Mouse (Mus musculus) ovary, postnatal 14 days (tissue): Measurements from ENCODE around the gene Arhgef3.
"Not testable (repeated sequence)": the region's sequence is repeated elsewhere in the genome, so short reads cannot be mapped to it uniquely, and the experiment has no call there.

Source experiments
- DNase-seq: peaks from one replicate; pipeline ENCODE4 v3.0.0; 2022; ENCODE audit warnings: low spot score

The Arhgef3 gene

DNA sequence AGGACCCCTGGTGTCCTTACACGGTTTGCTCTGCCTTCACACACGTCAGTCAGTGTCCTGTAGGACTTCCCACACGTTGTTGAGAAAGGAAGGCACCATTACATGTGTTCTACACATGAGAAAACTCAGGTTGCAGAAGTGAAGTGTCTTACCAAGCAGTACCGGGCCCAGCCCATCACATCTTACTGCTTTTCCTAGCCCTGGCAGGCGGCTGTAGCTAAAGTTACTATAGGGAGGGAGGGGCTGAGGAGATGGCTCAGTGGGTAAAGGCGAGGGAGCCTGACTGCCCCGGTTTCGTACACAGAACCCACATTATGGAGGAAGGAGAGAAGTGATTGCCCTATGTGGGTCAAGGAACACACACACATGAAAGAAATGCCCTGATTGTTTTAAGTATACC is 116.8 kb downstream of the Arhgef3 start:
- DNase-seq, result no peak

DNA sequence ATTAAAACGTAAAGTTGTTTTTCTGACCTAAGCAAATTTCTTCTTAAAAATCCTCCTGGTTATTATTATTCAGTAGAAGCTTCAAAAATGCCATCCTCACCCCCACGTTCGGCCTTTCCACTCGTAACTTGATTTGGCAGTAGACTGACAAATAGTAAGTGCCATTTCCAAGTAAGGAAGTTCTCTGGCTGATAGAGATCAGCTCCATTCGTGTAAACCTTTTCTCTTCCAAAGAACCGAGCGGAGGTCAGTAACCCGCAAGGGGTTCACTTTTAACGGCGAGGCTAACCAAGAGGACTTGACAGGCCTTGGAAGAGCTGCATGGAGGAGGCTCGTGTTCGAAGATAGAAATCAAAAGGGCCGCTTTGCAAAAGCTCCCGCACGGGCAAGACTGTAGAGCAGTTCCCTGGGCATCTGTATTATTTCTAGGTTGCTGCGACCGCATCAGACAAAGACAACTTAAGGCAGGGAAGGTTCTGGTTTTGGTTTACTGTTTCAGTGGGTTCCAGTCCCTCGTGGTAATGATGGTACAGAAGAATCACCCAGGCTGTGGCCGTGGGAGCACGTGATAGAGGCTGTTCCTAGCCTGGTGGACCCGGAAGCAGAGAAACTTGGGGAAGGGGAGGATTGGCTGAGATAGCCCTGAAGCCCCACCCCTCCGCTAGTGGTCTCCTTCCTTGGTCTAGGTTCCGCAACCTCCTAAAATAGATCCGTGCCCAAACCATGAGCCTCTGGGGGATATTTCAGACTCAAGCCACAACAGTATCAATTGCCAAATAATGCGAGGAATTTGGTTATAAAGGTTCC is 117.5 kb downstream of the Arhgef3 start:
- DNase-seq, result no peak

DNA sequence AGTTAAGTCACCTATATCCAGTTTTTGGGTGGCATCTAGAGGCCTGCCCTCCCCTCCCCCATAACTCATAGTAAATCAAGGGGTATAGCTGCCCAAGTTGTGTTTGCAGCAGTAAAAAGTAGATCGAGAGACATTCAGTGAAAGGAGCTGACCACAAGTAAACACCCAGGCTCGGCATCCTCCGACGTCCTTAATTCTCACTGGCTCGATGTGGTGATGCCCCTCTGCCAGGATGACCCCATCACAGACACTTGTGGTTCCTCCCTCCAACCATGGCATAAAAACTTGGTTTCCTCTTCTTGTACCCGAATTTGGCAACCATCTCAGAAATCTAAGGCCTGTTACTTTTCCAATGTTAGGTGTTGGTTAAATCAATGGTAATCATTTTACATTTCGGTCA is 118.4 kb downstream of the Arhgef3 start:
- DNase-seq, result no peak

DNA sequence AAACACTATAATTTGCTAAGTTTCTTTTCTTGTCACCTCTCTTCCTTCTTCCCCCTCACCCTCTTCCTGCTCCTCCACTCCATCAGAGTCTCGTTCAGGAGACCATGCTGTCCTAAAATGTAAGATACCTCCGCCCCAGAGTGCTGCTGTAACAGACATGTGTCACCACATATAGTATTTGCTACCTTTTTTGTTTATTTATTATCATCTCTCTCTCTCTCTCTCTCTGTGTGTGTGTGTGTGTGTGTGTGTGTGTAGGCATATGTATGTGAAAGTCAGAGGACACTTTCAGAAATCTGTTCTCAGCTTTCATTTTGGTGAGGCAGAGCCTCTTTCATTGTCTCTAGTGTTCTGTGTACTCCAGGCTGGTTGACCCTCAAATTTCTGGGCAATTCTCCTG is 119.0 kb downstream of the Arhgef3 start:
- DNase-seq, result no peak

DNA sequence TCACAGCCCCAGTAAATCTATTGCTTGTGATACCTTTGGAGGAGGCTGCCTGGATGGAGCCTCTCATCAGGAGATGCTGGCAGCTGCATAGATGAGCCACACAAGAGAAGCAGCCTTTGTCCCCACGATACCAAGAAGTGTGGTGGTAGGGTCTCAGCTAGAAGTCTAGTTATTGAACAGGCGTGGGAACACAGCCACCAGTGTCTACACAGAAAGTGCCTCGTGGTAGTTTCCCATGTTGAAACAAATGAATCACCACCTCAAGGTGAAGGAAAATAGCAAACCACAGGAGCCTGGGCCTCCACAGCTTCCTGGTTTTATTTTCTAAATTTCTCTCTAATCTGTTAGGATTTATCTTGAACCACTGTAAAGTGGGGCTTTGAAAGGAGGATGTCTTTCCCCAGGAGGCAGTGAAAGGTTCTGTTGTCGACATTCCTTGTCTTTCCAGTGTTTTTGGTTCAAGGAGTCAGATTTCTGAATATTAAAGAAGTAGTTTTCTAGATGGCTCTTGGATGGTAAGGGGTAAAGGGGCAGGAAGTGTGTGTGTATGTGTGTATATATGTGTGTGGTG is 119.7 kb downstream of the Arhgef3 start:
- no peak for DNase-seq

DNA sequence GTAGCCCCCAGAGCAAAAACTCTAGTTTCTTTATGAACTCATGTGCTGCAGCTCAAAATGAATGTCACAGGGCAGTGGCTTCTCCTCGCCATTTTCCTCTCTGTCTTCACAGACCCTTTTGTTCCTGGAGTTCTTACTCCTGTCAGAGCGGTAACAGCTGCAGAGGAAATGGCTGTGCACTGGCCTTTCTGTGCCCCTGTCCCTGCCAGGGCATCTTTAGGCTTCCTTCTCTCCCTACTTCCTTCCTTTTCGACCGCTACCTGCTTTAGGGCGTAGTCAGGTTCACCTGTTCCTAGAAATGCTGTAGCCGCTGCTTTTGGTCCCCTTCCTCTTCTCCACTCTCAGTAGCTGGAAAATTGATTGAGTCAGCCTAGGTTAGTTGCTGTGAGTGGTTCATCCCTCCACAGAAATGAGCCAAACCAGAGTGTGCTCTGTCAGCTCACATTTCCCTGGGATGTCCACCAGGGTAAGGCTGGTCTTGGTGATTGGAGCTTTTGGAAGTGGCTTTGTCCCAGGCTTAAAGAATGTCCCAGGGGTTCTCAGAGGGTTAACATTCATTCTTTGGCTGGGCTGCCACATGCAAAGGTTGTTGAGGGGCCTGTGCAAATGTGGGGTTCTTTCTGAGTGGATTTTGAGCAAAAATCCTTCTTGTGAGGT is 121.3 kb downstream of the Arhgef3 start:
- no peak for DNase-seq

DNA sequence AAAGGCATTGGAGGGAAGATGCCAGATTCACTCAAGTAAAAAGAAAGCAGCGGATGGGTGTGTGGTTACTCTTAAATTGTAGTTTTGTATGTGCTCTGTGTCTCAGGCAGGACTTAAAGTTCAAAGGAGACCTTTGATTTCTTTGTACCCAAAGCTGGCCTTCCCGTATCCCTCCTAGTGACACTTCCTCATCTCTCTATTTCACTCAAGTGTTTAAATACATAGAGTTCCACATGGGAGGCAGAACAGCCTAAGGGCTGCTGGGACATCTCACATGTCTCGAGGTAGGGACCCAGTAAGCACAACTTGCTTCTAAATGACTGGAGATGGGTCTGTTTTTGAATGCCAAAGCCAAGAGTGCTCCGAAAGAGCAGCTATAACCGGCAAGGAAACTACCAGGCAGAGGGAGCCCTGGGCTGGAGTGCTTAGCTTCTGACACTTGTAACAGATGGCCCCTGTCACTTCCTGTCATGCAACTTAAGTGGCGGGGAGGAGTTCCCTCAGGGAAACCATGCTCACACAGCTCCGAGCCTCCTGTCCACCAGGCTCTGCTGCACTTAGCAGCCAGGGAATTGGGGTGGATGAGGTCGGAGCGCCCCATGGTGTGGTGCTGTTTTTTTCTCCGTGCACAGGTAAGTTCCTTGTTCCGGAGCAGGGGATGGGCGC is 123.0 kb downstream of the Arhgef3 start:
- no peak for DNase-seq

DNA sequence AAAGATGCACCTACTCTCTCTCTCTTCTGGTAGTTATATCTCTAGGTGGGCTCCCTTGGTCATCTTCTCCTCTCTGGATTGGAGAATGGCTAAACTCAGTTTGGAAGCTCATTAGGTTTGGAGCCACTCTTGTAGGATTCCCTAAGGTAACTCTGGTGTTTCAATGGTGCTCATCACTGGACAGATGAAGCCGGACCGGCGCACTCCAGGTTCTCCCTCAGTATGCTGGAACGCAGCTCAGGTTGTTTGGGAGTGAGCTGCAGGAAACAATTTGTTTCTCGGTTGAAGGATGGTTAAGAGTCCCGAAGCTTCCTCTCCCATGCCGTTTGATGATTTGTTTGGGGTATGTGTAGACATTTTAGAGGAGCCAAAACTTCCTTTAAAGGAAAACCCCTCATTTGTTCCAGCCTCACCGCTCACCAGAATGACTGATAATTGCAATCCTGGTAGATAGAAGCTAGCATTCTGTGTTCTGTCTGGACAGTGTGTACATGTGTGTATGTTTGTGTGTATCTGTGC is 124.0 kb downstream of the Arhgef3 start:
- no peak for DNase-seq

DNA sequence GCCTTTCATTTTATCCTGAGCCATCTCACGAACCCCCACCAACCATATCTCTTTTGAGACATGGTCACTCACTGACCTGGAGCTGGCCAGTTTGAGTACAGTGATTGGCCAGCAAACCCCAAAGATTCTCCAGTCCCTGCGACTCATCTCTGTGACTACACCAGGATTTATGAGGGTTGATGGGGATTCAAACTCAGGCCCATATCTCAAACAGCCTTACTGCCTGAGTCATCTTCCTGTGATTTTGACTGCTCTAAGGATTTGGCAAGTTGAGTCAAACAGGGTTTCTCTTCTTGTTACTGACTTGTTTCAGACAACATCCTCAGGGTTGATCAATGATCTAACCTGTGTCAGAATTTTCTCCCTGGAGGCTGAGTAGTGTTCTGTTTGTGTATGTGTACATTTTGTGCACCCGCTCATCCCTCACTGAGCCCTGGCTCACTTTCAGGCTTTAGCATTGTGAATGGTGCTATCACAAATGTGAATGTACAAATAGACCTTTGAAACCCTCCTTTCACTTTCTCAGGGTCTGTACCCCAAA is 124.9 kb downstream of the Arhgef3 start:
- no peak for DNase-seq

DNA sequence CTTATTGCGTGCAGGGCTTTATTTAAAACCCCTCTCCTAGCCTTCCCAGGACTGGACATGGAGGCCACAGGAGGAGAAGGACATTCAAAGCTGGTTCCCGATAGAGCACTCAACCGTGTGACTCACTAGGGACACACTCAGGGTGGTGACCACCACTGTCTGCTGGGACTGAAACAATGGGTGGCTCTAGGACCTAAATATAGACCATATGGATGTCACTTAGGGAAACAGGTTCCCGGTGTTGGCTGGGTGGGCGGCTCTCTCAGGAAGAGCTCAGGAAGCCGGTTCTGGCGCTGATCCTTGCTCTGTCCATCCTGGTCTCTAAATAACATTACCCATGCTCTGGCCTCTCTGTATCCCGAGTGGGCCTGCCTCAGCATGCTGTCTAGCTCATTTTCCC is 127.6 kb downstream of the Arhgef3 start:
- no peak for DNase-seq

DNA sequence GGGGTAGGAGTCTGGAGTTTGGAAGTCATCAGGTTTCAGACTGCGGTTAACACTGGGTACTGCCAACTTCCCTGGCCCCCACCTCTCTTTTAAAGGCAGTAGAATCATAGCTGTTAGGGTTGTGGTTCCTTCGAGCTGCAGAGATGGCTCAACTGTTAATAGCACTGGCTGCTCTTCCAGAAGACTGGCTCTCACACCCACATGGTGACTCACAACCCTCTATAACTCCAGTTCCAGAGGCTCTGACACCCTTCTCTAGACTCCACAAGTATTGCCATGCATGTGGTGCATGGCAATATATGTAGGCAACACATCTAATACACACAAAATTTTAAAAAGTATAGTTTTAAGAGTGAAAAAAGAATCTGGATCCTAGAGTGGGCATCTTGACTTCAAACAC is 128.1 kb downstream of the Arhgef3 start:
- DNase-seq, result no peak

DNA sequence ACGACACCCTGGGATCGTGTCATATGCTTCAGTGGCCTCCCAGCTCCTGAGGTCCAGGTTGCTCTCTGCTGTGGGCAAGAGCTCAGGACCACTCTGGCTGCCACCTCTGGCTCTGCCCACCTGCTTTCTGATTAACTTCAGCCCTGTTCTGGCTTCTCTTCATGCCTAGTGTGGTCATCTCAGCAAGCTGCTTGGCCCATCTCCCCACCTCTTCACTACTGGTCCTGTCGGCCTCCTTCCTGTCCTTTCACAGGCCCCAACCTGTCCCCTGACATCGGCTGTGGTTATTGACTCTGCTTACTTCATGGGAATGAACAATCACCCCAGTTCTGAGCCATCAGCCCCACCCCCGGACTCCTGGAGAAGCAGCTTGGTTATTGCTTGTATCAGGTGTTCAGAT is 128.9 kb downstream of the Arhgef3 start:
- no peak for DNase-seq

DNA sequence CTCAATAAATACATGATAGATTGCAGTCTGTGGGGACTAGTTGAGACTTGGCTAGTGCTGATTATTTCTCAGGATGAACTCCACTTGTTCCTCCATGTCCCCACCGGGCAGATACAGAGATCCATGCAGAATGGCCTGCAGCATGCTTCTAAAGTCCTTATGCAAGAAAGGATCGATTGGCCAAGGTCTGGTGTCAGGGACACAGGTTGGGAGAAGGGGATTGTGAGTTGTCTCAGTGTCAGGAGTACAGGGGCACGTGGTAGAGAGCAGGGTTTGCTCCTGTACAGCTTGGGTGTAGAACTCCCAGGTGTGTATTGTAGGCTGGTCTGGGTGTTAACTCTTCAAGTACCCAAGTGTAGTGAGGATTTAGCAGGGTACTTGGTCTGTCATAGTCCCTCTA is 130.2 kb downstream of the Arhgef3 start:
- DNase-seq, result no peak

DNA sequence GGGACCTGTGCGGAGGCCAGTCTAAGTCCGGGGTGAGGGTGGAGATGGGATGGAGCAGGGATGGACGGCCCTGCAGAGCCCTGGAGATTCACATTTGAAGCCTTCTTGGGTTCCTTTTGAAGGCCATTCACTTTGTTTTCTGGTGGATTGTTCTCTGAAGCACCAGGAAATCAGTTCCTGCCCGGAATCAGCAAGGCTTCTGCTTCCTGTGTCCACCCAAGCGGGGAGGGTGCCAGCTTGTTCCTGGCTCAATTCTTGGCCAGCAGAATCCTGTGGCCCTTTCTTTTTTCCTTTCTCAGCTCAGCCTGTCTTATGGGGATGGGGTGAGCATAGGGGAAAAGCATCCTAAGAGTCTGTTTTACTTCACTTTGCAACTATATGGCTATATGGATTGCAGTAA is 131.7 kb downstream of the Arhgef3 start:
- no peak for DNase-seq

DNA sequence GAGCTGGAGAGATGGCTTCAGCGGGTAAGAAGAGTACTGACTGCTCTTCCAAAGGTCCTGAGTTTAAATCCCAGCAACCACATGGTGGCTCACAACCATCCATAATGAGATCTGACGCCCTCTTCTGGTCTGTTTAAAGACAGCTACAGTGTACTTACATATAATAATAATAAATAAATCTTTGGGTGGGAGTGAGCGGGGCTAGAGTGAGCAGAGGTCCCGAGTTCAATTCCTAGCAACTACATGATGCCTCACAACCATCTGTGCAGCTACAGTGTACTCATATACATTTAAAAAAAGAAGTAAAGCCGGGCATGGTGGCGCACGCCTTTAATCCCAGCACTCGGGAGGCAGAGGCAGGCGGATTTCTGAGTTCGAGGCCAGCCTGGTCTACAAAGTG is 132.2 kb downstream of the Arhgef3 start:
- DNase-seq, result not testable (repeated sequence)

DNA sequence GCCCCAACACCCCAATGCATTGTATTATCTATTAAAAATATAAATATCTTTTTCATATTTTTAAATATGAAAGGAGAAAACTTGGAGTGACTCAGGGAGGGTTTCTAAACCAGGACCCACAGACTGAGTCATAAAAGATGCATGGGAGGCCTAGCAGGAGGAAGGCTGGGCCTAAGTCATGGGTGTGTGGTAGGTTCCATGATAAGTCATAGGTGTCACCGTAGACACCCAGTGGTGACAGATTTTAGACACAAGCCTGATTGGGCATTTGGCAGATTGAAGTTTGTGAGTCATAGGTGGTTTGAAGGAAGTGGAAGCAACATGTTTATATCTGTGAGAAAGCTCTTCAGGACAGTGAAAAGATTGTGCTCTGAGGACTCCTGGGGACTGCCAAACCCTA is 134.4 kb downstream of the Arhgef3 start:
- no peak for DNase-seq

DNA sequence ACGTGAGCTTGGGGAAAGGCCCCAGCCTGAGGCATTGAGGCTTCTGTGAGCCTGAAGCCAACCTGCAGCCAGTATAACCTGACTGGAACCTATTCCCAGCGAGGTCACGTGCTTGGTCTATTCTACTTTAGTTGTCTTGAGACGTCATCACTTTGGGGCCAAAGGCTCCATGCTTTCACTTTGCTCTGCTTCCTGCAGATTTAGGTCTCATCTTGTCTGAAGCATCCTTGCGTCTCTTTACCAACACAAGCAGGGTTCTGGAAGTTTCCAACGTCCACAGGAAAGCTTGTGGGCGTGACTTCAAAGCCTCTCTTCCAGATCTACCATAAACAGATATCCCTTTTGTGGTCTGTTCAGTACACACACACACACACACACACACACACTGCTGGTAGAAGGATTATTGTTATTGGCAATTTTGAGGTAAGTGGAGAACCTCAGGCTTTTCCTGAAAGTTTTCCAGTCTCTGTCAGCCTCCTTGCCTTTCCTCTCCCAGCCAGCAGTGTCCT is 135.6 kb downstream of the Arhgef3 start:
- DNase-seq, result no peak

DNA sequence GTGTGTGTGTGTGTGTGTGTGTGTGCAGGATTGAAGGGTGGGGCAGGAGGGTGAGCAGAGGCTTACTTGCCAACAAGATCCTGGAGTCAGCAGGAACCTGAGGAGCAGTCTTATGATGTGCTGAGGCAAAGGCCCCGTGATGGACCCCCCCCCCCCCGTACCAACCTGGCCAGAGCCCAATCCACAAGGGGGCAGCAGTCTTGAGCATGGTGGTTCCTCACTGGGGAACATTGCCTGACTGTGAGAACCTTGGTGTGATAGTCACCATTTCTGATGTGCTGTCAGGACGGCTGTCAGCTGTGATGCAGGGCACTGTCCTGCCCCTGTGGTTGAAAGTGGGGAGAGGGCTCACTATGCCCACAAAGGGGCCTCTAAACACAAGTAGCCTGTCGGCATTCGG is 138.7 kb downstream of the Arhgef3 start:
- DNase-seq, result no peak

DNA sequence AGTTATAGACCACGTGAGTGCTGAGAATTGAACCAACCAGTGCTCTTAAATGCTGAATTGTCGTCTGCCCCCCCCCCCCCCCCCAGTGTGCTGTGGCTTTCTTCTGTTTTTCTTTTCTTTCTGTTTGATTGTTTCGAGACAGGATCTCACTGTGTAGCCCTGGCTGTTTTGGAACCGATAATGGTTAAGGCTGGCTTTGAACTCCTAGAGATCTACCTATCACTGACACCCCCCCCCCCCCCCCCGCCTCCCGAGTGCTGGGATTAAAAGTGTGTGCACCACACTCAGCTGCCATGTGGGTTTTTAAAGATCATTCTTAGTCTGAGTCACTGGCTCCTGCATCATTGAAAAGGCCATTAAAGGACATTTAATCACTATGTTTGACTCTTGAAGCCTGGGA is 147.7 kb downstream of the Arhgef3 start:
- no peak for DNase-seq

DNA sequence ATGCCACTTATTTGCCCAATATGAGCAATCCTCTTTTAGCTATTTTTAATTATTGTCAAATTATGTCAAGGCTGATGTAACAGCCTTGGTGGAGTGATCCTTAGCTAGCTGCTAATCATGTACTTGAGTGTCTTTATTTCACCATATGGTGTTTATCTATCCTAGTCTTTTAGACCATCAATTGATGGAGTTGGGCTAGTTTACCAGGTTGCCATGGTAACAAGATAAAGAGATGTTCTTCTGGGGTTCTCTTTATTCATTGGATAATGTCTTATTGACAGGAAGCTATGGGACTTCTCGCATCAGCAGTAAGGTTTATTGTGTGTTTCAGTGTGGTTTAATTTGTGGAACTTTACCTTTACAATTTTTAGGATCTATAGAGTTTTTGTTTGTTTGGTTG is 151.9 kb downstream of the Arhgef3 start:
- DNase-seq, result no peak

DNA sequence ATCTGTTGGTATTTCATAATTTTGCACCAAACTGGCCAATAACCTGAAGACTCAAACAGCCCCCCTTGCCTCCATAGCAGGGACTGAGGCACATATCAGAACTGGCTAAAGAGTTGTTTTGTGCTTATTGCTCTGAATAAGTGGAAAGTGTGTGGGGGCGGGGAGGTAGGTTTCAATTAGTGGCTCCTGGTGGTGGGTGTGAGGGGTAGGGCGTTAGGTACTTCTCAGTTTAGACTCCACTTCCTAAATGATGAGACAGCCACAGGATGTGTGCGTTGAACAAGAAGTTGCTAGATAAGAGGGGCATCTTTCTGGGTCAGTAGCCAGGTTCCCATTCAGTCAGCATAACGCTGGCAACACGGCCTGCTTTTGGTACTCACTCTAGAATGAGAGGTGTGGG is 153.4 kb downstream of the Arhgef3 start:
- DNase-seq, result no peak

DNA sequence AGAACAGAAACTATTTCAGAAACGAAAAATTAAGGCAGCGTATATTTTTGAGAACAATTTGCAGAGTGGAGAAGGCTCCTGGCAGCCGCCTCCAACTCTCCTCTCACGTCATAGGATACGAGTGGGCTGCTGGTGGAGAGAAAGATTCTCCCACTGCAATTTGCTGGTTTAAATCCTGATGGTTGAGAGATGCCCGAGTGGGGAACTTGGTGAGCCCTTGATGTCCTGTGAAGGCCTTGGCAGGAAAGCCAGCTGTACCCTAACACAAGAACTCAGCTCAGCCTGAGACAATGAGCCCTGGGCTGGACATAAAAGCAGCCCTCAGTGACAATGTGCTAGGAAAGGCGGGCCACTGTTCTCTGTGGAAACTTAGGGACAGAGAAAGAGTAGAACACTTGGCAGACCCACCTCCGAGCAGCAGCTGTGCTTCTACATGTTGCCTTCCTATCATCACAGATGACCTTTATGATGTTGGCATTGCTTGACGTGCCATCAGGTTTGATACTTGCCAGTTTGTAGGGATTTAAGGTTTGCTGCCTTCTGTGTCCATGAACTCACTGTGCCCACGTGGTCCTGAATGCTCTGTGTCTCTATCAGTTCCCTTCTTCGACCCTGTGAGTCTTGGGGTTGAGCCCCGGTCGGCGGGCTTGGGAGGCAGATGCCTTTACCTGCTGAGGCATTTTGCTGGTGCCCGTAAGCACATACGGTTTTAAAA is 154.4 kb downstream of the Arhgef3 start:
- DNase-seq, result no peak
